Mouse (Mus musculus) liver (tissue): ENCODE results near the gene Tgm4.
A peak's percentile ranks its signal among the peaks of the same experiment; 100 is the strongest.

Source experiments
- DNase-seq: peaks from one replicate; pipeline ENCODE4 v3.0.0-alpha.2; 2020; ENCODE audit warnings: mixed read lengths

The Tgm4 gene

GRCm38 (mm10) chr9:123109188-123109587, 74.7 kb downstream of the Tgm4 start:
- DNase-seq: no peak

GRCm38 (mm10) chr9:123111751-123112221, 77.3 kb downstream of the Tgm4 start:
- no peak for DNase-seq

GRCm38 (mm10) chr9:123112805-123113521, 78.4 kb downstream of the Tgm4 start, which contains the start of the genes Zdhhc3 and Exosc7:
Gene Zdhhc3, minus strand, starts transcription at chr9:123113205.
Gene Exosc7, plus strand, starts transcription at chr9:123113215.
- peak; percentile 87 for DNase-seq

GRCm38 (mm10) chr9:123113931-123114330, 79.4 kb downstream of the Tgm4 start:
- DNase-seq: no peak

GRCm38 (mm10) chr9:123115566-123115965, 81.0 kb downstream of the Tgm4 start:
- DNase-seq: no peak
